Mouse (Mus musculus): ENCODE data around the gene Hdac4.

The Hdac4 gene

GRCm38 (mm10) chr1:92195360-92196149 lies at the start of gene Hdac4:
TSS of gene Hdac4 (minus strand) at chr1:92195699.
- DNase-seq (ENCODE audit: low read depth): no peak

GRCm38 (mm10) chr1:92243549-92243948 lies 48.0 kb upstream of the Hdac4 start:
- no peak for DNase-seq (ENCODE audit: low read depth)

DNA sequence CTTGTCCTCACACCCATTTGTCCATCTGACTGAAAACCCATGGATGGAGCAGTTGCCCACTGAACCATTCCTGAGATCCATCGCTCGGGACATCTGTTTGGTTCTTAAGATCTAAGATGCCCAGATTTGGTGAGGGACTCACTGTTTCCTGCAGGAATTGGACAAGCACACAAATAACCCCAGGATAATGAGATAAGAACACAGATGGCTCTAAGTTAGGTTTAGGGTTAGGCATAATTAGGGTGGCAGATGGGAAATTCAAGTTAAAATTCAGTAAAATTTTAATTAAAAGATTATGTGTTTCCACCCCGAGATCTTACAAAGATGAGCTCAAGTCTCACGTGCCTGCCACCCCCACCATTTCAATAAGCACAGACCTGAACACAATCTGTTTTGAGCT lies 44.6 kb upstream of the Hdac4 start:
- no peak for DNase-seq (ENCODE audit: low read depth)

- DNase-seq (ENCODE audit: low read depth): no peak
These were observed 40.1 kb upstream of the Hdac4 start for GRCm38 (mm10) chr1:92235600-92235999.

DNA sequence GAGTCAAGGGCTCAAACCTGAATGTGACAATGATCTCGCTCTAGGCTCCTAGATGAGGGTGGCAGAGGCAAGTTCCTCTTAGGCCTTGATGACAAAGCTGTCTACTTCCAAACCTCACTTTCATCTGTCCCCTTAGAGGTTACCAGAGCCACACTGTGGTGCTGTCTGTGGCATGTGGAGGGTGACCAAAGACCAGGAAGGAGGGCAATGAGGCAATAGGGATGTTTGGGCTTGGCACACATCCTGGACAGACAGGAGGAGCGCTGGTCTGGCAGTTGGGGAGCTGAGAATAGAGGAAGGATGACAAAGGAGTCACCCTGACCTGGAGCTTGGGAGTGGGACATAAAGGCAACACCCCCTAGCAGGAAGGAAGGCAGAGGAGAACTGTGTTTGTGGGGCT lies 29.8 kb upstream of the Hdac4 start:
- DNase-seq (ENCODE audit: low read depth): no peak

- no peak for DNase-seq (ENCODE audit: low read depth)
These were observed 28.7 kb upstream of the Hdac4 start for GRCm38 (mm10) chr1:92223956-92224891.

GRCm38 (mm10) chr1:92216710-92217109 lies 21.2 kb upstream of the Hdac4 start:
- no peak for DNase-seq (ENCODE audit: low read depth)

DNA sequence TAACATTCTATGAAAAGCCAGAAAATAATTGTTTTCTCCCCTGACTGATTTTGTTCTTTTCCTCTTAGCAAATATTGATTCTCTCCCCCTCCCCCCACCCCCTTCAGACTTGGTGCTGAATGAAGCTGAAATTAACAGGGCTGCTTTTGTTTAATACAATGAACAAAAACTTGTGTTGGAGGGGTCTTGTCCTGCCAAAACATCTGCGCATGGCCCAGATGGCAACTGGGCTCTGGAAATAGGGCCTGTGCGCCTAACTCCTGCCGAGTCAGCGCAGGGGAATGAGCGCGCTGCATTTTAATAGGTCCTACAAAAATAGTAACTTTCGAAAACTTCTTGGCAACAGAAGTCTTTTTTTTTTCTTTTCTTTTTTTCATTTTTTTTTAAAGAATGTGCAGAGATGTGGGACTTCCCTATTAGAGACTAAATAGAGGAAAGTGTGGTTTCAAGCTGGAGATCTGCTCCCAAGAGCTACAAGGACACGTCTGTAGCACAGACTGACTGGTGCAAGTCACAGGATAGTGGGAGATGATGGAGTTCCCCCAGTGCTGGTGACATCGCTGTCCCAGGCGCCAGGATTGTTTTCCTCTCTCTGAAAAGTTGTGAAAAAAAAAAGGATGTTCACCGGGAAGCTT lies 20.6 kb upstream of the Hdac4 start:
- DNase-seq (ENCODE audit: low read depth): no peak

GRCm38 (mm10) chr1:92215131-92215638 lies 19.7 kb upstream of the Hdac4 start:
- DNase-seq (ENCODE audit: low read depth): no peak

DNA sequence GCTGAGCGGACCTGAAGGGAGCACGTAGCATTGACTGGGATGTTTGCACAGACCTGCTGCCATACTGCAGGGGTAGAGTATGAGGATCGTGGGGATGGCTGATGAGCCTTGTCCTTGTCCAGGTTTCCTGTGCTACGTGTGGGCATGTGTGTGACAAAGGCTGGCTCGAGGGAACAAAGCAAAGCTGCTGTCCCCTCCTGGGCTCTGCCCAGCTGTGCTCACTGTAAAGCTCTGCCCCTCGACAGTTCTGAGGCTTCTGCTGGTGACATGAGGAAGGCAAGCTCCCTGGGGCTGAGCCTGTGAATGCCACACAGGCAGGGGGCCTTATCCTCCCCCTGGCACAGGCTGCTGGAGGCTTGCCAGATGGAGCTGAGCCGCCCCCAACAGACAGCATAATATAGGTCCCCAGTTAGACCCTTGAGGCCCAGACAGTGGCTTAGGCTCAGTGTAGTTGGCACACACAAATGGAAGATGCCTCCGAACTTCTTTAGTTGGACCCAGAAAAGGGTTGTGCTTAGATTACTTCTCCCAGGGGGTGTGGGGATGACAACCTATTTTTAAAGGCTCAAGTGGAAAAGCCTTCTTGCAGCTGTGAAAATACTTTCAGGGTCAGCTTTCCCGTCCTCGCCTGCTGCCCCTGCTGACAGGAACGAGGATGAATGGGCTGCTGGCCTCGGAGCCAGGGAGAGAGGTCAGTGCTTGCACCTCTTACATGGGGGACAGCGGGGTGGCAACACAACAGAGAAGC lies 16.7 kb upstream of the Hdac4 start:
- DNase-seq (ENCODE audit: low read depth): no peak

DNA sequence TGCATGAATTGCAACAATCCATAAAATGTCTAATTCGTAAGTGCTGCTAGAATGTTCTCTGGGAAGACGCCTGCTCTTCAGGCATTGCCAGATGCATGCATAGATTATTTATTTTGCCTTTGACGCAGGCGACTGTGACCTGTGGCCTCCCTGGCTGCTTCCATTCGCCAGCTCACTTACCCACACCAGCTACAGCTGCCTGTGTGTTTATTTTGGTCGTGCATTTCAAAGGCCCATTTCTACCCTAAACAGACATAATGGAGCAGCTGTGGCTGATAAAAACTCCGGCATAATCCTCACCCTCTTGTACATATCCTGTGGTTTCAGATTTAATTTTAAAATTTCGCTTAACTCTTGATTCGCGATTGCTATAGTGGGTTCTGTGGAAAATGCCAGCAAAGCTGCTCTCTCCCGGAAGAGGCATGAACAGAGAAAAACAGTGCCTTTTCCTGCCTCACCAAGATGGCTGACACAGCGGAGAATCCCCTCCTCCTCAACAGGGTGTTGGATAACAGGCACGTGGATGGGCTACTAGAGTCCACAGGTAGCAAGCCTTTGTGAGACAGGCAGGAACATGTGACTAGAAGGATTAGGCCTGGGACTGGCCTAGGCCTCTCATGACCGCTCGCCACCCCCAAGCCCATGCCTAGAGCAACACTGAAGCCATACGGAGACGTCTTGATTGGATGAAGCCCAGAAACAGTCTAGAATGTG lies 7.3 kb upstream of the Hdac4 start:
- no peak for DNase-seq (ENCODE audit: low read depth)

DNA sequence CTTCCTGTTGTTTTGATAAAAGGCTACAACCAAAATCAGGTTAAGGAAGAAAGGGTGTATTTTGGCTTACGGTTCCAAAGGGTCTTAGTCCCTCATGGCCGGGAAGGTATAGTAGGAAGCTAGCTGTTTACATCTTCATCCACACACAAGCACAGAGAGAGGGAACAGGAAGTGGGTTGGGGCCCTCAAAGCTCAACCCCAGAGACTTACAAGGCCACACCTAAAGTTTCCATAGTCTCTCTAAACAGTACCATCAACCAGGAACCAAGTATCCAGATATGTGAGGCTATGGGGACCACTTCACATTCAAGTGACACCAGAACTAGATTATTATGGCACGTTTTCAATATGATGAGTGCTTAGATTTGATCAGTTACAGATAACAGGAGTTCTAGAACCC lies 5.0 kb downstream of the Hdac4 start:
- no peak for DNase-seq (ENCODE audit: low read depth)

DNA sequence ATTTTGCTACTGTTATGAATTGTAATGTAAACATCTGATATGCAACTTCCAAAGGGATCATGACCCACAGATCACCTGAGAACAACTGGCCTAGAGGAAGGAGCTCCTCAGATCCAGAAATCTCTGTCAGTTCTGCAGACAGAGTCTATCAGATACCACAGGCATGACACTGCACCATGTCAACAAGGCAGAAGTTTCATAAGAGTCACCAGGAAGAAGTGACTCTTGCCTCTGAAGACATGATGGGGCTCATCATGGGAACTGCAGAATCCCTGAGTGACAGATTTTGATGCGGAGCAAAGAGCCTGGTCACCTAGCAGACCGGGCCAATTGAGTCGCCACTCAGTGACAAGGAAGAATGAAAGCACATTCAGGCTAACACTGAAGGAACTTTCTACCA lies 8.4 kb downstream of the Hdac4 start:
- no peak for DNase-seq (ENCODE audit: low read depth)

DNA sequence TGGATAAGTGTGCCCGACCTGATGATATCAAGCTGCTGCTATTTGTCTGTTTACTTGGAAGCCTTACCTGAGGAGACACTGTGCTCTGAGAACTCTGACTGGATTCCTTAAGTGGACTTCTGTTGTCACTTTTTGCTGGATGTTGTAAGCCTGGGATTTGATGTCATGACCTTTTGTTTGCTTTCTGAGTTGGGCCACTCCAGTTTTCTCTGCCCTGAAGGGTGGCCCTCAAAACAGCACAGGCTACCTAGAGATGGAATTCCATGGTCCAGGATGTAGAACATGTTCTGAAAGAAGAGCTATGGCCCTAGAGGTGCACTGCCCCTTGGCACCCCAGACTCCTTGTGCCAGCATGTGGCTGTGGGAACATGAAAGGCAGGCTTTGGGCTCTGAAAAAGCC lies 10.9 kb downstream of the Hdac4 start:
- DNase-seq (ENCODE audit: low read depth): no peak

- no peak for DNase-seq (ENCODE audit: low read depth)
These were observed 12.3 kb downstream of the Hdac4 start for GRCm38 (mm10) chr1:92183101-92183790.

DNA sequence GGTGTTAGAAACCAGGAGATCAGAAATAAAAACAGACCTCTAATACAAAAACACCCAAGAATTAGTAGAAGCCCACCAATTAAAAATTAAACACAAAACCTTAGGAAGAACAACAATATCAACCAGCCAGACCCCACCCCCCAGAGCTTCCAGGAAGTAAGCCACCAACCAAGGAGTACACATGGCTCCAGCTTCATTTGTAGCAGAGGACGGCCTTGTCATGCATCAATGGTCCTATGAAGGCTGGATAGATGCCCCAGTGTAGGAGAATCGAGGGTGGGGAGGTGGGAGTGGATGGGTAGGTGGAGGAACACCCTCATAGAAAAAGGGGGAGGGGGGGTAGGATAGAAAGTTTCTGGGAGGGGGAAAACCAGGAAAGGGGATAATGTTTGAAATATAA lies 13.5 kb downstream of the Hdac4 start:
- DNase-seq (ENCODE audit: low read depth): no peak

- peak; percentile 99 for DNase-seq (ENCODE audit: low read depth)
These were observed 15.1 kb downstream of the Hdac4 start for GRCm38 (mm10) chr1:92180141-92181137.

DNA sequence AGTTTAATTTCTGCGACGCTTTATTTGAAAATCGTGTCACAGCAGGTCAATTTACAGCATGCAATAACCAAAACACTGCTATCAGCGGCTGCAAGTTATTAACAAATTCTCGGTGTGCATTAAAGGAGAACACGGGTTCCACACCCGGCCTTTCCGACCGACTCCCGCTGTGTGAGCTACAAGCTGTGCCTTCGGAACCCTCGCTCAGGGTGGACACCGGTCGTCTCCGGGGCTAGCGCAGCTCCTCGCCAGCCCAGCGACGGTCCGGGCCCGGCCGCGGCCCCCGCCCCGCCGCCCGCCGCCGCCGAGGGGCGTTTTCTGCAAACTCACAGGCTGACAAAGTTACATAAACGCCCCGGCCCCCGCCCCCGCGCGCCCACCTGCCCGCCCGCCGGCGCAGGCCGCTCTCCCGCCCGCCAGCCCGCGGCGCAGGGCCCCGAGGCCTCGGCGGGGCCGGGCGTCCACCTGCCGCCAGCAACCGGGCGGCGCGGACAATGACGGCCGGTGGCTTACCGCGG lies 16.0 kb downstream of the Hdac4 start:
- peak; percentile 20 for DNase-seq (ENCODE audit: low read depth)

- DNase-seq (ENCODE audit: low read depth): peak; percentile 20
These were observed 16.4 kb downstream of the Hdac4 start for GRCm38 (mm10) chr1:92179070-92179469.
